Mouse (Mus musculus) induced T-regulatory cell, adult 2 months (primary cell): ENCODE measurements around the gene Carns1.

Experiments
- DNase-seq: peaks from one replicate; pipeline ENCODE4 v3.0.0-alpha.2; 2012; ENCODE audit warnings: low read depth

Gene Carns1

DNA sequence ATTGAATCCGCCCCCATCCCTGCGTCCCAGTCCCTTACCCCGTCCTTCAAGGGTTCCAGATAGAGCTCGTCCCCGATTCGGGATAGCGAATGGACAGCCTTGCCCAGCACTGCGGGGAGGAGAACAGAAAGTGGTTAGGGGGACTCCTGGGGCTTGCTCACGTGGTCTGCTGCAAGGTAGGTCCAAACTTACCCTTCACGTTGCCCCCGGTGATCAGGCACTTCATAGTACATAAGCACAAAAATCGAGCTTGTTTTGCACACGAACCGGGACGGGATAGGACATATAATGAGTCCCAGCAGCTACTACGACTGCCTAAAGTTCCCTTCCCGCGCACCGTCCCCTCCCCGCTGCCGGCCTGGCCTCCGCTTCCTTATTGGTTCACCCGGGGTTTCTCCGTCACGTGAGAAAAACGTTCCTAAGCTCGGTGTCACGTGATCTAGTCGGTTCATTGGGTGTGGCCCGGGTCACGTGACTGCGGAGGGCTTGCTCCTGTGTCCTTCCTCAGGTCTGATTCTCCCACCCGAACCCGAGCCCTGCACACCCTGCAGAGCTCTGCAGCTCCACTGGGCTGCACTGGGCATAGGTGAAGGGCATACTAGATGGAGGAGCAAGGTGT, 26.1 kb upstream of the Carns1 start, which contains the start of gene Rad9a:
Gene Rad9a, minus strand, starts transcription at position 372 of the 619 bp plus-strand sequence.
- DNase-seq, result peak; percentile 98

- no peak for DNase-seq
Observed at GRCm38 (mm10) chr19:4197180-4197579, 21.9 kb upstream of the Carns1 start.

DNA sequence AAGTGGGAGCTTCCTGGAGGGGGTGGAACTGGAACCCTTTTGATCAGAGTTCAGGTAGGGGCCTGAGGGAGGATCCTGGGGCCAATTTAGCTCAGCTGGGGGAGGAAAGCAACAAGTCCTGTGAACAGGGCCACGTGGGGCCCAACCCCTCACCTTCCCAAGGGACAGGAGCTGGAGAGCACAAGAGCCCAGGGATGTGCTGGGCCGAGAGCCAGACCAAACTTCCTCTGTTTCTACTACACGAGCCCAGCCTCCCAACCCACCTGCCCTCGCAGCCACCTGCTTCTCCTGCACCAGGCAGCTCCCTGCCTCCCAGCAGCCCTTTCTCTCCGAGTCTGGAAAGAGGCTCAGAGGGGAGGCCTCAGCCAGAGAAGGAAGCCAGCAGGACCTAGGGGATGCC, 21.3 kb upstream of the Carns1 start:
- no peak for DNase-seq

GRCm38 (mm10) chr19:4196048-4196447, 20.8 kb upstream of the Carns1 start:
- DNase-seq, result no peak

DNA sequence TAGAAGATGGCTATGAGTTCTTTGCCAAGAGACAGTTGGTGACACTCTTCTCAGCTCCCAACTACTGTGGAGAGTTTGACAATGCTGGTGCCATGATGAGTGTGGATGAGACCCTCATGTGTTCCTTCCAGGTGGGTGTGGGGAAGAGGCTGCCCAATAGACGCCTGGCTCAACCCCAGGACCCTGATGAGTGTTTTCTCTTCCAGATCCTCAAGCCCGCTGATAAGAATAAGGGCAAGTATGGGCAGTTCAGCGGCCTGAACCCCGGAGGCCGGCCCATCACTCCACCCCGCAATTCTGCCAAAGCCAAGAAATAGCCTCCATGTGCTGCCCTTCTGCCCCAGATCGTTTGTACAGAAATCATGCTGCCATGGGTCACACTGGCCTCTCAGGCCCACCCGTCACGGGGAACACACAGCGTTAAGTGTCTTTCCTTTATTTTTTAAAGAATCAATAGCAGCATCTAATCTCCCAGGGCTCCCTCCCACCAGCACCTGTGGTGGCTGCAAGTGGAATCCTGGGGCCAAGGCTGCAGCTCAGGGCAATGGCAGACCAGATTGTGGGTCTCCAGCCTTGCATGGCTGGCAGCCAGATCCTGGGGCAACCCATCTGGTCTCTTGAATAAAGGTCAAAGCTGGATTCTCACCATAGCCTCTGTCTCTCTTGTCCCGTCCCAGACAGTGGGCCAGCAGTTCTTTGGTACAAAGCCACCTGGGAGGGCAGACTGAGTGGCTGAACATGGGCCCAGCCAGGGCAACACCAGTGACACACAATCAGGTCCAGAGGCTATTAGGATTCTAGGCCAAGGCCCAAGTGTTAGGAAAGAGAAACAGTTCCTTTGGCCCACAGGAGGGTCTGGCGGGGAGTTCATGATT, 19.7 kb upstream of the Carns1 start:
- no peak for DNase-seq

GRCm38 (mm10) chr19:4194021-4194724, 18.9 kb upstream of the Carns1 start:
- peak; percentile 45 for DNase-seq

GRCm38 (mm10) chr19:4193129-4193528, 17.9 kb upstream of the Carns1 start:
- DNase-seq, result no peak

GRCm38 (mm10) chr19:4192251-4192985, 17.1 kb upstream of the Carns1 start:
- DNase-seq, result no peak

DNA sequence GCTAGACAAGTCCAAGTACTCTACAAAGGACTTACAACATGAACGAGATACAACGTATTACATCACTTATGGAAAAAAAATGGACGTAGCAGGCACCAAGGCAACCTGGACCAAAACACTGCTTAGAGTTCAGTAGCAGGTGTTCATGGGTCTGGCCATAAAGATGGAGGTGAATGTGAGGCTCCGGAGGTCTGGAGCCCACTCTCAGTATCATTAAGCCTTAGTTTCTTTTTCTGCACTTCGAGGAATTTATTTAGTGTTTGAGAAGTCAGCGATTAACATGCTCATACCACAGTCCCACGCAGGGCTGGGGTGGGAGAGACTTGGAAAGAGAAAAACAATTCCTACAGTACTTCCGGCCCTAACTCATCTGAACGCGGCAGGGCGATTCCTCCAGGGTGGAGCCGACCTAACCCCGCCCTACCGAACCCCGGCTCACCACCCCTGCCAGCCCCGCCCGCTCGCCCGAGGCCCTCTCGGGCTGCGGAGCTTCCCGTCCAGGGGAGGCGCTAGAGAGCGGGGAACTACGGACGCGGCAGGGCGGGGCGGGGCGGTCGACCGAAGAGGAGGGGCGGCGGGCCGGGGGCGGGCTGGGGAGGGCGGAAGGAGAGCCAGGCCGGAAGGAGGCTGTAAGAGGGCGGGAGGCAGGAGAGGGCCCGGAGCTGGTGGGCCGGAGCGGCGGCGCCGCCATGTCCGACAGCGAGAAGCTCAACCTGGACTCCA, 16.4 kb upstream of the Carns1 start, which contains the start of gene Ppp1ca:
Gene Ppp1ca, plus strand, starts transcription at position 538 of the 723 bp plus-strand sequence.
- DNase-seq, result peak; percentile 98

DNA sequence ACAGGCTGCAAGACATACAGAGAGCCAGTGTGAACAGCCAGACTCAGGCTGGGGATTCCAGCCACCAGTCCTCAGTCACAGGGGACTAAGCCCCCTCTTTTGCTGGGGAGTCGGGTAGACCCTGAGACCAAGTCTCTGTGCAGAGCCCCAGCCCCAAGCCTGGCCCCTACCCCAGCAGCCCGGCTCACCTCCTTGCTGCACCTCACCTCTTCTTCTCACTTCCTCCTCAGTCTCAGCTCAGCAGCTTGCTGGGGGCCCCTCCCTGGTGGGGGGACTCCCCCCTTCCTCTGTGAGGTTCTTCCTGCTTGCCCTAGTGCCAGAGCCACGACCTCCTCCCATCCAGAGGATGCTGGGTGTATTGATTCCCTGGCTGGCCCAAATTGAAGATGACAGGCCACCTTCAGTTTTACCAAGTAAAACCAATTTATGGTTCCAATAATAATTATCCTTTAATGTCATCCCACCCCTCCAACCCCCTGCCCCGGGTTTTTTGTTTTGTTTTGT, 15.6 kb upstream of the Carns1 start, which contains the start of gene Tbc1d10c:
Gene Tbc1d10c, minus strand, starts transcription at position 454 of the 504 bp plus-strand sequence.
- DNase-seq, result peak; percentile 89

GRCm38 (mm10) chr19:4189051-4189620, 13.9 kb upstream of the Carns1 start:
- DNase-seq, result peak; percentile 68

DNA sequence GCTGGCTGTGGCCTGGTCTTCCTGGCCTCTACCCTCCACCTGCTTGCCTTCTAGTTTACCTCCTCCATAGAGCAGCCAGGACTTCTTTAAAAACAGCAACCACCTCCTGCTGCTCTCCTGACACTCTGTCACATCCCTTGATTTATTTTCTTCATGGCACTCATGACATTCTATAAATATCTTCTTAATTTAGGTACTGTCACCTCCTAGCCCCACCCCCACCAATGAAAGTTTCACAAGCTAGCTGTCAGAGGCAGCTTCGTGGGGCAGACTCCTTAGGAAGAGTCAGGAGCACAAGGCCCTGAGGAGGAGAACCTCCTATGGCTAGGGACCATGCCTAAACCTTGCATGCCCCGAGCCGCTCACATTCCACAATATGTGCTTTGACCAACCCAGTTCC, 12.0 kb upstream of the Carns1 start:
- no peak for DNase-seq

DNA sequence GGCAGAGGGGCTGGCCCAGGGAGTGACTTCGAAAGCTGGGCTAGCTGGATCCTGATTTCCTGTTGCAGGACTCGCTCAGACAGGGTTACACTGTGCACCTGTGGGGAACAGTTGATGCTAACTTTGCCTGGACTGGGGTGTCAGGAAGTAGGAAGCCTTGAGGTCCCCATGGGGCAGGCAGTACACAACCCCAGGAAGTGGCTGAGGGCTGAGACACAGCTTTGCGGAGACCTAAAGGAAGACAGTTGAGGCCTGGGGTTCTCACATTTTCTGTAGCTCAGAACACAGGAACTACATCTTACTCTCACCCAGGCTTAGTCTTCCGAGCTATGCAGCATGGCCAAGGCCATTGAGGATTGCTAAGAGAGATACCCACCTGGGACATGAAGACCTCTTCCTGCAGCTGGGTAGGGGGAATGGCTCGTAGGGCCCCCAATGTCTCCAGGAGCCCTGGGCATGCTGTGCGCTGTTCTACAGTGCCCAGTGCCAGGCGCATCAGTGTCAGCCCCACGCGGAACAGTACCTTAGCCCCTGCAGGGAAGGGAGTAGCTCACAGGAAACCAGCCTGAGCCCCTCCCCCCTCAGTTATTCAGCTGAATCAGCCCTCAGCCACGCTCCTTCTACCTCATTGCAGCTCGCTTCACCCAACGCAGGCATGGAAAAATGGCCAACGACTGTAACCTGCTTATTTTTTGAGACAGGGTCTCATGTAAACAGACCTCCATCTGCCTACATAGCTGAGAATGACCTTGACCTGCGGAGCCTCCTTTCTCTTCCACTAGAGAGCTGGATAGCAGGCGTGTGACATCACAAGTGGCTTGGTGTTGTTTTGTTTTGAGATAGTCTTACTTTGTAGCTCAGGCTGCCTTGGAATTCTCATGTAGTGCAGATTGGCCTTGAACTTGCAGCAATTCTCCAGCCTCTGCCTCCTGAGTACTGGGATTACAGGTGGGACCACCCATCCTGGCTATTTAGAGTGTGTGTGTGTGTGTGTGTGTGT, 10.0 kb upstream of the Carns1 start:
- peak; percentile 92 for DNase-seq

DNA sequence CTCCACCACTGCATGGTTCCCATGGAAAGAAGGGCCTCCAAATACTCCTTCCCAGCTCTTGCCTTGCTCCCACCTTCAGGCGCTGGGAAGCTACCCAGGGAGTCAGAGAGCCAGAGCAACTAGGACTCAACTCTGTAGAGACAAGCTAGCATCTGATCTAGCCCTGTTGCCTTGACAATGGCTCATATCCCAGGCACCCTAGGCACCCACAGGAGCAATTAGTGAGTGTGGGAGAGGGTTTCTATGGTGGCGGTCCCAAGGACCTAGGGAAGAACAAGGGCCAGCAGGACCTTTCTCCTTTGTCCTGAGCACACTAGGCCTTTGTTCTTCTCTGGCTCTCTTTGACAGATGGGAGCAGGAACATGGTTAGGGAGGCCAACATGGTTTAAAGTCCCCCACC, 8.4 kb upstream of the Carns1 start:
- DNase-seq, result no peak

GRCm38 (mm10) chr19:4181892-4182291, 6.6 kb upstream of the Carns1 start:
- peak; percentile 87 for DNase-seq

DNA sequence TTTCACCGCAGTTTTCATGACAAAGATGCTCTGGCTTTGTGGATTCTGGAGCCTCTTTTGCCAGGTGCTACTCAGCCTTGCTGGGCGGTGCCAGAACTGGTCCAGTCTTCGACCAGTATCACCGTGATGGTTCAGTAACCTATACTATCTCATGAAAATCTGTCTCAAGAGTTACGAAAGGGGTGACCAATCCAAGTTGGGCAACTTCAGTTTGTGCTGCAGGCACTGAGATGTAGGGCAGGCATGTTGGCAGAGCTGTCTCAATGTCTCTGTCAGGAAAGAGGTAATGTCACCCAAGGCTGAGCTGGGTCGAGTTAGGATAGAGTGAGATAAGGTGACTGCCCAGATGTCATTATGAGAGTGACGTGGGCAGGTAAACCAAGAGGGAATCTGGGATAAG, 5.1 kb upstream of the Carns1 start:
- DNase-seq, result no peak

DNA sequence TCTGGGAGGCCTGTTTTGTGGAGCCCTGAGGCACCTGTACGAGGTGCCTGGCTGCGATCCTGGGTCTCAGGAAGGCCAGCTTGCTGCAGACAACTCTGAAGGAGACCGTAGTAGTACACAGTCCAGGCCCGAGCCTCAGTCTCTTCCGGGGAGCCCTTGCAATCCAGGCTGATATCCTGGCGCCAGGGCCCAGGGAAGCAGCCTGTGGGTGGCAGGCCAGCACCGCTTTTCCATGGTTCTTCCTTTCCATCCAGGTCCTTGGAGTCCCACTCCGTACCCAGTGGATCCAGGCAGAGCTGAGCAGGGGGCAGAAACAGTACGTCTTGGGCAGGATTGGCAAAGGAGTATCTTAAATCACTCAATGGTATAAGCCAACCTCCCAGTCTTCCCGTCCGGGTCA, 2.4 kb downstream of the Carns1 start:
- no peak for DNase-seq

- DNase-seq, result no peak
Observed at GRCm38 (mm10) chr19:4171393-4172290, 3.6 kb downstream of the Carns1 start.
